Mouse (Mus musculus) neural tube, embryonic 12.5 days (tissue): ENCODE measurements at regions not wholly inside any gene's neighbourhood (a gene's known extent, or its start where the extent isn't known, plus 50 kb on each side); places are given as distances from the start of the nearest gene placed in this dataset.
"Not testable (repeated sequence)": the region's sequence is repeated elsewhere in the genome, so short reads cannot be mapped to it uniquely, and the experiment has no call there.

Experiments used
- ATAC-seq: fragments of 200-750 bp; cut with Nextera tagmentation; 2 replicates; pipeline ENCODE4 v1.8.0; 2017; ENCODE audit warnings: low read depth, mild to moderate bottlenecking, moderate TSS enrichment, moderate library complexity; ENCODE audit not compliant: low FRiP score
- H3K27ac ChIP-seq: fragments of 300-500 bp; sonication (generic); 2 replicates; pipeline ENCODE4 v1.5.1; 2016
- H3K27me3 ChIP-seq: fragments of 300-500 bp; sonication (generic); replicated peaks from 2 replicates; pipeline ENCODE4 v1.6.1; 2016; ENCODE audit warnings: mild to moderate bottlenecking
- H3K36me3 ChIP-seq: fragments of 300-500 bp; sonication (generic); 2 replicates; pipeline ENCODE4 v1.6.1; 2016; ENCODE audit warnings: mild to moderate bottlenecking
- H3K4me1 ChIP-seq: fragments of 300-500 bp; sonication (generic); 2 replicates; pipeline ENCODE4 v1.6.1; 2016
- H3K4me2 ChIP-seq: fragments of 300-500 bp; sonication (generic); replicated peaks from 2 replicates; pipeline ENCODE4 v1.6.1; 2016; ENCODE audit warnings: mild to moderate bottlenecking
- H3K4me3 ChIP-seq: fragments of 300-500 bp; sonication (generic); 2 replicates; pipeline ENCODE4 v1.5.1; 2016
- H3K9ac ChIP-seq: fragments of 300-500 bp; sonication (generic); 2 replicates; pipeline ENCODE4 v1.6.1; 2016; ENCODE audit warnings: mild to moderate bottlenecking
- H3K9me3 ChIP-seq: fragments of 300-500 bp; sonication (generic); 2 replicates; pipeline ENCODE4 v1.6.1; 2016; ENCODE audit warnings: mild to moderate bottlenecking
- WGBS: fragments of 180-500 bp; shearing (Covaris S2); methylation state at CpG from one replicate; pipeline ENCODE4 v1.1.7; 2016; 5-methylcytosine and 5-hydroxymethylcytosine counted together

GRCm38 (mm10) chr5:132975303-132975932 lies 432.3 kb upstream of the Auts2 start:
- no peaks in the 10 kb centered on the region for H3K27me3 ChIP-seq
- ATAC-seq, result no peak
- no peak overlapping the region for H3K4me2 ChIP-seq
- no peaks in the 10 kb centered on the region for H3K36me3 ChIP-seq
- H3K4me3 ChIP-seq, result no peak overlapping the region
- peaks cover 8% of the 10 kb centered on the region for H3K4me1 ChIP-seq
- no peak overlapping the region for H3K9ac ChIP-seq
- H3K9me3 ChIP-seq, result no peaks in the 10 kb centered on the region
- 80% methylated on average over 4 of the region's 4 CpGs for WGBS
- no peak overlapping the region for H3K27ac ChIP-seq

DNA sequence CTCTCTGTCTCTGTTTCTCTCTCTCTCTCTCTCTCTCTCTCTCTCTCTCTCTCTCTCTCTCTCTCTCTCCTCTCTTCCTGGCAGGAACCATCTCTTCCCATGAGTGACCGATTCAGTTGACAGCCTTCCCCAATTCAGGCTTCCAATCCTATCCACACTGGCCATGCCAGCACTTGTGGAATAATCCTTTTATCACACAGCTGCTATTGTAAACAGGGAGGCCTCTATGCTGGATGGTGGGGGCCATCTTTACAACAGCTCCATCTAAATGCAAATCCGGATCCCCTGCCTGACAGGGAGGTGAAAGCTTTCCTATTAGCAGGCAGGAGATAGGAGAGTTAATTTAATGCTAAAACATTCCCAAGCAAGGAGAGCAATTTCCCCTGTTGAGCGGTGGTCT lies 431.7 kb upstream of the Auts2 start:
- H3K4me1 ChIP-seq, result peaks cover 8% of the 10 kb centered on the region
- 9% methylated on average over 3 of the region's 3 CpGs for WGBS
- H3K4me2 ChIP-seq, result no peak overlapping the region
- H3K36me3 ChIP-seq, result no peaks in the 10 kb centered on the region
- no peak overlapping the region for H3K27ac ChIP-seq
- no peak overlapping the region for H3K9ac ChIP-seq
- no peaks in the 10 kb centered on the region for H3K27me3 ChIP-seq
- no peak for ATAC-seq
- H3K4me3 ChIP-seq, result no peak overlapping the region
- no peaks in the 10 kb centered on the region for H3K9me3 ChIP-seq

DNA sequence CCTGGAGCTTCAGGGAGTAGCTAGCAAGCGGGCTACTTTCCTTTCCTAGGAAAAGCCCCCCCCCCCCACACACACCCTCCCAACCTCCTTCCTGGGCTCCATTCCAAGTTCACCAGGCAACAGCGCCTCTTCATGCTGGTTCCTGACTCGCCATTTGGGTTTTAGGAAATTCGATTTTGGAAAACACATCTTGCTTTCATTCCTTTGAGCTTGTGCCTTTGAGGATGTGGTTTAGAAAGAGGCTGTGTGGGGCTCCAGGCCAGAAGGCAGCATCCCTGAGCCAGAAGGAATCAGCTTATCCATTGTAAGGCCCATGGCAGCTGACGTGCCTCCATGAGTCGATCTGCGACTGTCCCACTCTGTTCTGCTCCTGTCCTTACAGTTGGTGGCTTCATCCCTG lies 427.9 kb upstream of the Auts2 start:
- 87% methylated on average over 7 of the region's 7 CpGs for WGBS
- Histone ChIP-seq H3K27ac (no peak overlapping the region), H3K36me3 (no peaks in the 10 kb centered on the region), H3K4me3 (no peak overlapping the region), H3K4me2 (no peak overlapping the region), H3K4me1 (peaks cover 8% of the 10 kb centered on the region), H3K27me3 (no peaks in the 10 kb centered on the region), H3K9ac (no peak overlapping the region), H3K9me3 (no peaks in the 10 kb centered on the region)
- ATAC-seq, result no peak

DNA sequence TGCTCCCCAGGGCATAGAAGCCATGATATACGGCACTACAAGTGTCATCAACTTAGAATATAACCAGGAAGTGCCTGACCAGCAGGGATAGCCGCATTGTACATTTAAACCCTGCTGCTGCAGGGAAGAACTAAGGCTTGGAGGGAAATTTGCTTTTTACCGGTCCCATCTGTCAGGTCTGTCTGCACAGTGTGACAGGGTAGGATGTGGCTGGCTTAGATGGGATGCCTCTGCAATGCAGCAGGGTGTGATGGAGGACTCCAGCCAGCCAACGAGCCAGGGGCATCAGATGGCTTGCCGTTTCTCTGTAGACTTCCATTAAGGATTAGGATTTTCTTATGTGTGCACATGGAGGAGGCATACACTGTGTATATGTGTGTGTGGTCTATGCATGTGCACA lies 426.2 kb upstream of the Auts2 start:
- Histone ChIP-seq H3K9me3 (no peaks in the 10 kb centered on the region), H3K27me3 (no peaks in the 10 kb centered on the region), H3K4me2 (no peak overlapping the region), H3K27ac (no peak overlapping the region), H3K4me3 (no peak overlapping the region), H3K4me1 (peaks cover 3% of the 10 kb centered on the region; the same call in 1 of the 2 replicates), H3K36me3 (no peaks in the 10 kb centered on the region), H3K9ac (no peak overlapping the region)
- no peak for ATAC-seq
- WGBS, result 25% methylated on average over 5 of the region's 5 CpGs

DNA sequence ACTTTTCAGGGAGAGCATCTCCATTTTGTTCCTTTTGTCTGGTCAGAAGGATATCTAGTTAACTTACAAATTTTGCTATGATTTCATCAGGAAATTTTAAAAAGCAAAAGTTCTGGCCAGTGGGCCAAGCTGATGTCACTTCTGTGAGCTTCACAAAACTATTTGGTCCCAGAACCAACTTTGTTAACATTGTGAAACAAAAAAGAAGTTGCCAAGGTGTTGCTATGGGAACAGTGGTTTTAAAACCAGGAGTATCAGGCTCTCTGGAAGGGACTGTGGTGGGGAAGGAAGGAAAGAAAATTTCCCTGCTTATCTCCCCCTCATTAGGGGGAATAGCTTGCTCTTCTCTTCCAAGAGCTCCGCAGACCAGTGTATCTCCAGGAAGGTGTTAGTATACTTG lies 416.8 kb upstream of the Auts2 start:
- Histone ChIP-seq H3K27ac (no peak overlapping the region), H3K9ac (no peak overlapping the region), H3K27me3 (no peaks in the 10 kb centered on the region; the same call in 1 of the 2 replicates), H3K4me3 (no peak overlapping the region), H3K9me3 (no peaks in the 10 kb centered on the region), H3K4me2 (no peak overlapping the region), H3K4me1 (no peaks in the 10 kb centered on the region), H3K36me3 (no peaks in the 10 kb centered on the region)
- WGBS, result 88% methylated on average over 1 of the region's 1 CpGs
- ATAC-seq, result no peak

DNA sequence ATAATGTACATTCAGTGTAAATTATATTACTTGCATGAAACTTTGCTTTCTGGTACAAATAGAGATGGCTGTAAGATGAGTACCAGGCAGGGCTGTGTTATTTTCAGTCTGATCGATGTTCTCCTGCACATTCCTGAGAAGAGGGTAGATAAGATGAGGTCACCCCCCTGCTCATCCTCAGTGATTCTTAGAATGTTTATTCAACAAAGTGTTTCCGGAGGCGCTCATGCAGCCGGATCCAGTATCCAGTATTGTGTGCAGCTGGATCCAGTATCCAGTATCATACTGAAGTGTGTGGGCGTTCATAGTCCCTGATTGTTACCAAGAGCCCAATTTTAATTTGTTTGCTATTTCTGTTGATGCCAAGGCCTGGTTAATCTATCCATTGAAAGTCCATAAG lies 413.0 kb upstream of the Auts2 start:
- Histone ChIP-seq H3K27me3 (no peaks in the 10 kb centered on the region), H3K4me1 (no peaks in the 10 kb centered on the region), H3K9me3 (no peaks in the 10 kb centered on the region), H3K27ac (no peak overlapping the region), H3K36me3 (no peaks in the 10 kb centered on the region), H3K4me2 (no peak overlapping the region), H3K9ac (no peak overlapping the region), H3K4me3 (no peak overlapping the region)
- whole genome bisulfite sequencing, result 89% methylated on average over 5 of the region's 5 CpGs
- no peak for ATAC-seq

DNA sequence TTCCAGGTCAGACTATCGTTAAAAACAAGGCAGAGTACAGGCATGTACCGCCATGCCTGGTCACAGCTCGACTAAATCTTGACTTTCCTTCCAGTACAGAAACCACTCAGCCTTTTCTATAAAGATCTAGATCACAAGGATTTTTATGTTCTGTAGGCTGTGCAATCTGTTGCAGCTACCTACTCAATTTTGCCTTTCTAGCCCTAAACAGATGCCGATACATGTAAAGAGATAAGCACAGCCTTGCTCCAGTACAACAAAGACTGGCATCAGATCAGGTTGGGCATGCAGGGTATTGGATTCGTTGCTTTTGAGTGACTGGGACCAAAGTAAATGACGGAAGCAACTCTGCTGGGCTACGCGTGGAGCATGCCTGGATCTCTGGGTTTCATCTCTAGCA lies 411.9 kb upstream of the Auts2 start:
- no peaks in the 10 kb centered on the region for H3K4me1 ChIP-seq
- H3K27me3 ChIP-seq, result no peaks in the 10 kb centered on the region
- H3K36me3 ChIP-seq, result no peaks in the 10 kb centered on the region
- no peaks in the 10 kb centered on the region for H3K9me3 ChIP-seq
- H3K9ac ChIP-seq, result no peak overlapping the region
- WGBS, result 93% methylated on average over 8 of the region's 8 CpGs
- H3K4me2 ChIP-seq, result no peak overlapping the region
- H3K4me3 ChIP-seq, result no peak overlapping the region
- ATAC-seq, result no peak
- no peak overlapping the region for H3K27ac ChIP-seq

GRCm38 (mm10) chr5:132933439-132933980 lies 390.4 kb upstream of the Auts2 start:
- no peak overlapping the region for H3K4me3 ChIP-seq
- H3K9me3 ChIP-seq, result no peaks in the 10 kb centered on the region
- H3K4me1 ChIP-seq, result no peaks in the 10 kb centered on the region
- H3K4me2 ChIP-seq, result no peak overlapping the region
- H3K27me3 ChIP-seq, result no peaks in the 10 kb centered on the region
- no peaks in the 10 kb centered on the region for H3K36me3 ChIP-seq
- ATAC-seq, result no peak
- H3K9ac ChIP-seq, result no peak overlapping the region
- 80% methylated on average over 9 of the region's 9 CpGs for WGBS
- H3K27ac ChIP-seq, result no peak overlapping the region

DNA sequence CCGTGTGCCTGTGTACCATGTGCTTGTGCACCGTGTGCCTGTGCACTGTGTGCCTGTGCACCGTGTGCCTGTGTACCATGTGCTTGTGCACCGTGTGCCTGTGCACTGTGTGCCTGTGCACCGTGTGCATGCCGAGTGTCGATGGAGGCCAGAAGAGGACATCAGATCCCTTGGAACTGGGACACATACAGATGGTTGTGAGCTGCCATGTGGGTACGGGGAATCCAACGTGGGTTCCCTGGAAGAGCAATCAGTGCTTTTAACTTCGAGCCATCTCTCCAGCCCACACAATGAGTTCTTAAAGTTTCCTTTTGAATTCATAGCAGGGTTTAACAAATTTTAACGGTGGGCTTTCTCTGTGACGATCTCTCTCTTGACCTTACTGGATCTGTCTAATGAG lies 386.8 kb upstream of the Auts2 start:
- not testable (repeated sequence) for H3K4me1 ChIP-seq, H3K27ac ChIP-seq, H3K27me3 ChIP-seq, H3K36me3 ChIP-seq, H3K9me3 ChIP-seq, H3K9ac ChIP-seq, ATAC-seq, H3K4me2 ChIP-seq, H3K4me3 ChIP-seq
- WGBS, result 92% methylated on average over 12 of the region's 12 CpGs

DNA sequence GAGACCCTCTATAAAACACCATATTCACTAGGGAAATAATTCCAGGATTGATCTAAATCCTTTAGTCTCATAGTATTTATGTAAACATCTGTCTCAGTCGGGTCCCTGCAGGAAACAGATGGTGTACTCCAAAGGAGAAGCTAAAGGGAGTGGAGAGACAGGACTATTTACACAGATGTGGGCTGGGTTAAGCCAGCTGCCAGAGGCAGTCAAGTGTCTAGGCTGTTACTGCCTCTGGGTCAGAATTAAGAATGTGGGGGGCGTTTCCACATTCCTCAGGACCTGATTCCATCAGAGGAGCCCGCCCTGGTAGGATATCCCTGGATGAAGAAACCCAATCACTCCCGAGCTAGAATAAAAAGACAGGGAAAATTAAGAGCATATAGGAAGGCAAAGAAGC lies 380.2 kb upstream of the Auts2 start:
- Histone ChIP-seq H3K4me3 (no peak overlapping the region), H3K27me3 (no peaks in the 10 kb centered on the region), H3K36me3 (no peaks in the 10 kb centered on the region), H3K4me2 (no peak overlapping the region), H3K9ac (no peak overlapping the region), H3K27ac (no peak overlapping the region), H3K9me3 (peaks cover 5% of the 10 kb centered on the region; the same call in 1 of the 2 replicates), H3K4me1 (no peaks in the 10 kb centered on the region)
- WGBS, result 36% methylated on average over 4 of the region's 4 CpGs
- no peak for ATAC-seq

- WGBS, result 76% methylated on average over 2 of the region's 2 CpGs
- no peak overlapping the region for H3K27ac ChIP-seq
- H3K27me3 ChIP-seq, result no peaks in the 10 kb centered on the region
- no peaks in the 10 kb centered on the region for H3K4me1 ChIP-seq
- no peak overlapping the region for H3K4me2 ChIP-seq
- no peaks in the 10 kb centered on the region for H3K36me3 ChIP-seq
- H3K9ac ChIP-seq, result no peak overlapping the region
- no peaks in the 10 kb centered on the region for H3K9me3 ChIP-seq
- no peak overlapping the region for H3K4me3 ChIP-seq
- no peak for ATAC-seq
Measured at GRCm38 (mm10) chr5:132909056-132909455, 365.9 kb upstream of the Auts2 start.

- 93% methylated on average over 8 of the region's 8 CpGs for WGBS
- H3K9ac ChIP-seq, result no peak overlapping the region
- ATAC-seq, result no peak
Measured at GRCm38 (mm10) chr5:132908220-132908619, 365.1 kb upstream of the Auts2 start.

GRCm38 (mm10) chr5:132892591-132892990 lies 349.4 kb upstream of the Auts2 start:
- no peak for ATAC-seq
- H3K4me2 ChIP-seq, result no peak overlapping the region
- no peaks in the 10 kb centered on the region for H3K27me3 ChIP-seq
- H3K4me1 ChIP-seq, result no peaks in the 10 kb centered on the region
- H3K4me3 ChIP-seq, result no peak overlapping the region
- H3K9me3 ChIP-seq, result no peaks in the 10 kb centered on the region
- H3K36me3 ChIP-seq, result no peaks in the 10 kb centered on the region
- 76% methylated on average over 1 of the region's 1 CpGs for WGBS
- no peak overlapping the region for H3K9ac ChIP-seq
- H3K27ac ChIP-seq, result no peak overlapping the region

More at GRCm38 (mm10) chr5:132908220-132908619, 365.1 kb upstream of the Auts2 start:
- Histone ChIP-seq H3K4me3 (no peak overlapping the region), H3K27ac (no peak overlapping the region), H3K36me3 (no peaks in the 10 kb centered on the region), H3K27me3 (no peaks in the 10 kb centered on the region), H3K4me1 (no peaks in the 10 kb centered on the region), H3K9me3 (no peaks in the 10 kb centered on the region), H3K4me2 (no peak overlapping the region)
